Mouse (Mus musculus) gastrocnemius, postnatal 4 days (tissue): ENCODE measurements around the gene Zfp160. TPM values are rescaled to one million over a fixed set of nuclear protein-coding genes. Genes with fewer than 3 reads are reported as not detected.
A peak's percentile ranks its signal among the peaks of the same experiment; 100 is the strongest.
"Not testable (repeated sequence)": the region's sequence is repeated elsewhere in the genome, so short reads cannot be mapped to it uniquely, and the experiment has no call there.

Experiments used
- DNase-seq, 2 experiments: peaks; one replicate each; pipeline ENCODE4 v3.0.0; 2021 to 2022; ENCODE audit warnings: low spot score in 2 of 2, mixed read lengths in 2 of 2
- long read RNA-seq, 2 experiments: library from polyadenylated mRNA; stranded (forward); transcript quantifications; one replicate each; pipeline ENCODE4 v2.0.0; 2021
- total RNA-seq, 2 experiments: library from RNA; stranded (reverse); gene quantifications; 2 replicates each; pipeline ENCODE4 v1.2.3; 2021

Zfp160 gene
- 10 to 100 TPM; 16.3 to 19.8 TPM for total RNA-seq
- long read RNA-seq, experiment 1, partial matches to known transcripts, result 0 of 6 reads
- long read RNA-seq, experiment 1, other reads (novel, unspliced or antisense), result 1 of 6 reads
- long read RNA-seq, experiment 2, partial matches to known transcripts, result 1 of 2 reads
- long read RNA-seq, experiment 2, other reads (novel, unspliced or antisense), result 1 of 2 reads

GRCm38 (mm10) chr17:21008382-21009331 is at the start of gene Zfp160:
Gene Zfp160, plus strand, starts transcription at chr17:21008903.
- DNase-seq, result peak; percentile 61 to 84

- DNase-seq, result no peak
These were observed 48.3 kb upstream of the Zfp160 start for GRCm38 (mm10) chr17:20960386-20960785.

GRCm38 (mm10) chr17:20965421-20965820 is 43.3 kb upstream of the Zfp160 start:
- DNase-seq, result no peak

GRCm38 (mm10) chr17:20966681-20967080 is 42.0 kb upstream of the Zfp160 start:
- no peak for DNase-seq

- no peak for DNase-seq
These were observed 15.0 kb upstream of the Zfp160 start for GRCm38 (mm10) chr17:20993716-20994115.

GRCm38 (mm10) chr17:20996364-20996763 is 12.3 kb upstream of the Zfp160 start, which contains the start of gene Vmn1r233:
Gene Vmn1r233, minus strand, starts transcription at chr17:20996464.
- DNase-seq, result no peak

- no peak for DNase-seq
These were observed 1.0 kb downstream of the Zfp160 start for GRCm38 (mm10) chr17:21009726-21010125.

- no peak for DNase-seq
These were observed 9.8 kb downstream of the Zfp160 start for GRCm38 (mm10) chr17:21018410-21019080.

- not testable (repeated sequence) for DNase-seq
These were observed 39.3 kb downstream of the Zfp160 start for GRCm38 (mm10) chr17:21048020-21048419.

GRCm38 (mm10) chr17:21050901-21051300 is 42.2 kb downstream of the Zfp160 start:
- no peak for DNase-seq

- DNase-seq, result not testable (repeated sequence)
These were observed 42.6 kb downstream of the Zfp160 start for GRCm38 (mm10) chr17:21051341-21051740.

GRCm38 (mm10) chr17:21051919-21052318 is 43.2 kb downstream of the Zfp160 start:
- DNase-seq, result peak in 1 of 2 experiments; percentile 4

GRCm38 (mm10) chr17:21053267-21053666 is 44.6 kb downstream of the Zfp160 start:
- DNase-seq, result peak in 1 of 2 experiments; percentile 3

- peak in 1 of 2 experiments; percentile 5 for DNase-seq
These were observed 46.4 kb downstream of the Zfp160 start for GRCm38 (mm10) chr17:21055111-21055510.

- DNase-seq, result no peak
These were observed 56.8 kb downstream of the Zfp160 start for GRCm38 (mm10) chr17:21065501-21065900.

GRCm38 (mm10) chr17:21067036-21067435 is 58.3 kb downstream of the Zfp160 start:
- DNase-seq, result no peak

GRCm38 (mm10) chr17:21069443-21069842 is 60.7 kb downstream of the Zfp160 start:
- DNase-seq, result not testable (repeated sequence)

- not testable (repeated sequence) for DNase-seq
These were observed 62.3 kb downstream of the Zfp160 start for GRCm38 (mm10) chr17:21070971-21071370.
